Mouse (Mus musculus) heart, adult 9 months (tissue): Measurements from ENCODE around the gene Nckap5.
"Not testable (repeated sequence)": the region's sequence is repeated elsewhere in the genome, so short reads cannot be mapped to it uniquely, and the experiment has no call there.

ENCODE experiments used
- DNase-seq, 2 experiments: peaks; one replicate each; pipeline ENCODE4 v3.0.0; 2022; ENCODE audit warnings: low spot score in 2 of 2

The Nckap5 gene

GRCm38 (mm10) chr1:126027536-126027935 lies 803.1 kb downstream of the Nckap5 start:
- DNase-seq: no peak

- DNase-seq: no peak
Observed at GRCm38 (mm10) chr1:126024518-126024917, 806.1 kb downstream of the Nckap5 start.

- no peak for DNase-seq
Observed at GRCm38 (mm10) chr1:126022959-126023358, 807.6 kb downstream of the Nckap5 start.

- DNase-seq: not testable (repeated sequence)
Observed at GRCm38 (mm10) chr1:126018654-126019053, 811.9 kb downstream of the Nckap5 start.

GRCm38 (mm10) chr1:126011661-126012091 lies 818.9 kb downstream of the Nckap5 start:
- DNase-seq: no peak

GRCm38 (mm10) chr1:126007571-126007970 lies 823.0 kb downstream of the Nckap5 start:
- no peak for DNase-seq

- DNase-seq: no peak
Observed at GRCm38 (mm10) chr1:126005672-126006071, 824.9 kb downstream of the Nckap5 start.

- no peak for DNase-seq
Observed at GRCm38 (mm10) chr1:125996540-125996939, 834.1 kb downstream of the Nckap5 start.

- no peak for DNase-seq
Observed at GRCm38 (mm10) chr1:125987803-125988202, 842.8 kb downstream of the Nckap5 start.

- no peak for DNase-seq
Observed at GRCm38 (mm10) chr1:125984570-125984969, 846.0 kb downstream of the Nckap5 start.

- no peak for DNase-seq
Observed at GRCm38 (mm10) chr1:125974649-125975048, 856.0 kb downstream of the Nckap5 start.

GRCm38 (mm10) chr1:125971933-125972332 lies 858.7 kb downstream of the Nckap5 start:
- DNase-seq: no peak

- no peak for DNase-seq
Observed at GRCm38 (mm10) chr1:125967671-125968070, 862.9 kb downstream of the Nckap5 start.

- no peak for DNase-seq
Observed at GRCm38 (mm10) chr1:125951026-125951425, 879.6 kb downstream of the Nckap5 start.

GRCm38 (mm10) chr1:125949076-125949475 lies 881.5 kb downstream of the Nckap5 start:
- DNase-seq: peak; percentile 6 to 12

- no peak for DNase-seq
Observed at GRCm38 (mm10) chr1:125945136-125945535, 885.5 kb downstream of the Nckap5 start.

GRCm38 (mm10) chr1:125943305-125943704 lies 887.3 kb downstream of the Nckap5 start:
- no peak for DNase-seq

GRCm38 (mm10) chr1:125925486-125925885 lies 905.1 kb downstream of the Nckap5 start:
- no peak for DNase-seq

- DNase-seq: no peak
Observed at GRCm38 (mm10) chr1:125923062-125923461, 907.5 kb downstream of the Nckap5 start.

- no peak for DNase-seq
Observed at GRCm38 (mm10) chr1:125920696-125921095, 909.9 kb downstream of the Nckap5 start.

GRCm38 (mm10) chr1:125912601-125913600 lies 917.7 kb downstream of the Nckap5 start, which contains the start of gene Lypd1:
TSS of gene Lypd1 (minus strand) at chr1:125913101.
- no peak for DNase-seq

GRCm38 (mm10) chr1:125911901-125912445 lies 918.6 kb downstream of the Nckap5 start:
- DNase-seq: no peak
